ENCODE assay signal across 18 mouse cellular contexts in genomic region chr15:12013532-12014196, GRCm38 (mm10).
"Had no signal": no experiment of that assay in that cellular context is flagged by ENCODE, and none has a peak within 500 bp of the region (broad histone marks: within the 10 kb centered on the region; RNA-seq: fewer than 3 reads in every experiment).

No protein-coding gene starts in this region.

- DNase-seq: kidney, adult 8-10 months; kidney, postnatal 10 days; kidney, postnatal 36 days; layer of hippocampus, postnatal 36 days; liver, embryonic 13.5 days; lung, adult 2 months; right cerebral cortex, postnatal 14 days; right cerebral cortex, postnatal 4 days; thymus, adult 2 months; thymus, postnatal 14 days; thymus, postnatal 4 days had no signal

- H3K4me1 ChIP-seq: midbrain, embryonic 10.5 days; midbrain, embryonic 13.5 days had no signal

- H3K9me3 ChIP-seq: kidney, embryonic 15.5 days; liver, embryonic 13.5 days; megakaryocyte, embryonic 14.5 days; midbrain, embryonic 10.5 days; midbrain, embryonic 13.5 days; neural tube, embryonic 13.5 days had no signal

- H3K27ac ChIP-seq: kidney, embryonic 15.5 days; left cerebral cortex, adult 2 months; liver, embryonic 13.5 days; midbrain, embryonic 10.5 days; midbrain, embryonic 13.5 days; neural tube, embryonic 13.5 days had no signal

- H3K27me3 ChIP-seq: kidney, embryonic 15.5 days; midbrain, embryonic 13.5 days; neural tube, embryonic 13.5 days had no signal

- H3K9ac ChIP-seq: kidney, embryonic 15.5 days; liver, embryonic 13.5 days; midbrain, embryonic 13.5 days; neural tube, embryonic 13.5 days had no signal

- H3K4me3 ChIP-seq: kidney, embryonic 15.5 days; left cerebral cortex, adult 2 months; liver, embryonic 13.5 days; megakaryocyte, embryonic 14.5 days; midbrain, embryonic 10.5 days; midbrain, embryonic 13.5 days; myocyte; neural tube, embryonic 13.5 days had no signal

- H3K36me3 ChIP-seq: kidney, embryonic 15.5 days; liver, embryonic 13.5 days; midbrain, embryonic 10.5 days; midbrain, embryonic 13.5 days; neural tube, embryonic 13.5 days had no signal

- H3K4me2 ChIP-seq: kidney, embryonic 15.5 days; liver, embryonic 13.5 days; midbrain, embryonic 13.5 days; neural tube, embryonic 13.5 days had no signal
